Mouse (Mus musculus) stomach, postnatal 0 days (tissue): ENCODE measurements around the gene Sdhaf1. TPM values are rescaled to one million over a fixed set of nuclear protein-coding genes. Genes with fewer than 3 reads are reported as not detected.
A peak's percentile ranks its signal among the peaks of the same experiment; 100 is the strongest.

Experiments
- ATAC-seq: fragments of 200-750 bp; cut with Nextera tagmentation; 2 replicates; pipeline ENCODE4 v1.8.0; 2017; ENCODE audit not compliant: low FRiP score, low TSS enrichment
- DNase-seq: peaks from one replicate; pipeline ENCODE4 v3.0.0-alpha.2; 2016; ENCODE audit warnings: low spot score
- H3K27ac ChIP-seq: fragments of 300-500 bp; sonication (generic); replicated peaks from 2 replicates; pipeline ENCODE4 v1.5.1; 2014; ENCODE audit warnings: mild to moderate bottlenecking, control low read depth
- H3K27me3 ChIP-seq: fragments of 300-500 bp; sonication (generic); 2 replicates; pipeline ENCODE4 v1.6.1; 2014; ENCODE audit warnings: low read length; ENCODE audit not compliant: control insufficient read depth, insufficient read depth
- H3K36me3 ChIP-seq: fragments of 300-500 bp; sonication (generic); 2 replicates; pipeline ENCODE4 v1.6.1; 2014; ENCODE audit warnings: low read length, mixed read lengths; ENCODE audit not compliant: control insufficient read depth, insufficient read depth
- H3K4me1 ChIP-seq: fragments of 300-500 bp; sonication (generic); replicated peaks from 2 replicates; pipeline ENCODE4 v1.6.1; 2014; ENCODE audit warnings: antibody characterized with exemption; ENCODE audit not compliant: control insufficient read depth, insufficient read depth
- H3K4me2 ChIP-seq: fragments of 300-500 bp; sonication (generic); replicated peaks from 2 replicates; pipeline ENCODE4 v1.6.1; 2014; ENCODE audit warnings: low read depth, mild to moderate bottlenecking, control low read depth, moderate library complexity
- H3K4me3 ChIP-seq: fragments of 300-500 bp; sonication (generic); 2 replicates; pipeline ENCODE4 v1.5.1; 2014; ENCODE audit warnings: low read depth, low read length, control low read depth
- H3K9ac ChIP-seq: fragments of 300-500 bp; sonication (generic); 2 replicates; pipeline ENCODE4 v1.6.1; 2014; ENCODE audit warnings: mild to moderate bottlenecking, low read length, control low read depth, mixed read lengths
- H3K9me3 ChIP-seq: fragments of 300-500 bp; sonication (generic); 2 replicates; pipeline ENCODE4 v1.6.1; 2016; ENCODE audit warnings: low read length; ENCODE audit not compliant: control insufficient read depth
- CTCF ChIP-seq: IDR thresholded peaks from 2 replicates; pipeline ENCODE4 v1.5.1; 2016; ENCODE audit warnings: antibody characterized with exemption, low read depth, mild to moderate bottlenecking, moderate library complexity
- EP300 ChIP-seq: optimal IDR thresholded peaks from 2 replicates; pipeline ENCODE3; 2016; ENCODE audit warnings: antibody characterized with exemption
- WGBS: fragments of 180-500 bp; shearing (Covaris S2); extraction: QIAGEN DNeasy Blood & Tissue Kit; methylation state at CpG from one replicate; pipeline ENCODE4 v1.1.7; 2014; 5-methylcytosine and 5-hydroxymethylcytosine counted together
- polyA plus RNA-seq: library from polyadenylated mRNA; unstranded; fragments of >200 nt; fragmentation: Nextera tagmentation; extraction: Ambion mirVana; gene quantifications from 2 replicates; pipeline ENCODE4 v1.2.1, GENCODE M21; 2015

Sdhaf1 gene
- polyA plus RNA-seq, 1 experiment from 2014 or later = 19.1 TPM

- WGBS = 85% methylated on average over 5 of the region's 5 CpGs
- H3K4me3 ChIP-seq = no peak overlapping the region
- no peaks in the 10 kb centered on the region for H3K27me3 ChIP-seq
- no peak for DNase-seq
- no peak for ATAC-seq
- no peak overlapping the region for H3K27ac ChIP-seq
- TF ChIP-seq EP300 = no peak
- TF ChIP-seq CTCF = no peak
- H3K4me2 ChIP-seq = no peak overlapping the region
- no peaks in the 10 kb centered on the region; the same call in 1 of the 2 replicates for H3K4me1 ChIP-seq
- H3K9me3 ChIP-seq = no peaks in the 10 kb centered on the region
- no peaks in the 10 kb centered on the region for H3K36me3 ChIP-seq
- no peak overlapping the region for H3K9ac ChIP-seq
Measured at GRCm38 (mm10) chr7:30324300-30324944, 727 bp upstream of the Sdhaf1 start.

- ATAC-seq = peak; percentile 53; the same call in 1 of the 2 replicates
- Histone ChIP-seq H3K4me1 (no peaks in the 10 kb centered on the region; the same call in 1 of the 2 replicates), H3K27me3 (no peaks in the 10 kb centered on the region), H3K9me3 (no peaks in the 10 kb centered on the region), H3K27ac (peak overlapping the region; percentile 82), H3K4me3 (peak overlapping the region; percentile 62; the same call in 1 of the 2 replicates), H3K9ac (peak overlapping the region; percentile 56; the same call in 1 of the 2 replicates), H3K36me3 (no peaks in the 10 kb centered on the region), H3K4me2 (peak overlapping the region; percentile 87)
- WGBS = 18% methylated on average over 6 of the region's 6 CpGs
- DNase-seq = peak; percentile 43
- TF ChIP-seq EP300 (no peak), CTCF (no peak)
Measured at GRCm38 (mm10) chr7:30322865-30323264, 830 bp downstream of the Sdhaf1 start.

- WGBS = under 1% methylated on average over 20 of the region's 20 CpGs
- TF ChIP-seq CTCF (no peak), EP300 (no peak)
Measured at GRCm38 (mm10) chr7:30322285-30322667, 1.4 kb downstream of the Sdhaf1 start.

DNA sequence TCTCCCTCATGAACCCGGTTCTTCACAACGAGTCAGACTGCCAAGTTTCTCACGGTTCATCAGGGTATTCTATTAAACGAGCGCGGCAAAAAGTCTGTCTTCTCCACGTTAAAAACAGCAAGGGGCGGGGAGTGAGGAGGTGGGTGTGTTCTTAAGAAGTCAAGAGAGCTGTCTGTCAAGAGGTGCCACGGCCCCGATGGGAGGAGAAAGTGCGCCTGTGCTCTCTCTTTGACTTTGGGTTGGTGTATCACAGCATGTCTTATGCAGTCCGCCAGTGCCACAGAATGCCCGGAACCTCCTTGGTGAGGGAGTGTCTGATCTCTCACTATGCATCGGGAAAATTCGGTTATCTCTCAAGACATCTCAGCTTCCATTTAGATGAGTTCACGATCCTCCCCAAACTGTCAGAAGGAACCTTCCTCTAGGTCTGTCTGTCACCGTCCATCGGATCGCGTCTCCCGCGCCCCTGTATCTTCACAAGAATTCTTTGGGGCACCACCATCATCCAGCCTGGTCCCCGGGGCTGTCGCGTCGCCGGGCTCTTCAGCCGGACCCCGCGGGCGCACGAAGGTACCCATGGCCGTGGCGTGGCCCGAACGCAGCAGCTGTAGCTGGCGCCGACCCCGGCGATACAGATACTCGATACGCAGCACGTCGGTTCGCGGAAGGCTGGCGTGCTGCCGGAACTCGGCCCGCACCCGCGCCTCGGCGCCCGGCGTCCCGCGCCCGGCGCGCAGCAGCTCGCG, 2.0 kb downstream of the Sdhaf1 start, which contains the start of gene E130208F15Rik:
Gene E130208F15Rik (plus strand): TSS at position 202 of the 746 bp plus-strand sequence.
- Histone ChIP-seq H3K4me3 (peak within 1 kb of the TSS; percentile 62), H3K4me1 (no peaks in the 10 kb centered on the region; the same call in 1 of the 2 replicates), H3K4me2 (peak within 1 kb of the TSS; percentile 87), H3K9ac (peak within 1 kb of the TSS; percentile 92), H3K27me3 (no peaks in the 10 kb centered on the region), H3K27ac (peak within 1 kb of the TSS; percentile 94), H3K9me3 (no peaks in the 10 kb centered on the region), H3K36me3 (no peaks in the 10 kb centered on the region)
- DNase-seq (peak; percentile 73), ATAC-seq (peak; percentile 55)
- TF ChIP-seq EP300 (no peak), CTCF (no peak)
- WGBS = under 1% methylated on average over 57 of the region's 63 CpGs

More at GRCm38 (mm10) chr7:30322285-30322667, 1.4 kb downstream of the Sdhaf1 start:
- peak overlapping the region; percentile 94 for H3K27ac ChIP-seq
- H3K36me3 ChIP-seq = no peaks in the 10 kb centered on the region
- H3K27me3 ChIP-seq = no peaks in the 10 kb centered on the region
- no peaks in the 10 kb centered on the region; the same call in 1 of the 2 replicates for H3K4me1 ChIP-seq
- DNase-seq (peak; percentile 98), ATAC-seq (peak; percentile 98)
- no peaks in the 10 kb centered on the region for H3K9me3 ChIP-seq
- H3K4me2 ChIP-seq = peak overlapping the region; percentile 87
- H3K9ac ChIP-seq = peak overlapping the region; percentile 92
- H3K4me3 ChIP-seq = peak overlapping the region; percentile 62

GRCm38 (mm10) chr7:30320946-30321345, 2.7 kb downstream of the Sdhaf1 start:
- H3K9ac ChIP-seq = no peak overlapping the region
- no peaks in the 10 kb centered on the region for H3K36me3 ChIP-seq
- H3K4me3 ChIP-seq = no peak overlapping the region
- no peaks in the 10 kb centered on the region for H3K27me3 ChIP-seq
- no peaks in the 10 kb centered on the region for H3K9me3 ChIP-seq
- H3K4me2 ChIP-seq = peak overlapping the region; percentile 87
- no peak for ATAC-seq
- TF ChIP-seq EP300 (no peak), CTCF (no peak)
- WGBS = 79% methylated on average over 2 of the region's 2 CpGs
- H3K4me1 ChIP-seq = no peaks in the 10 kb centered on the region; the same call in 1 of the 2 replicates
- no peak for DNase-seq
- no peak overlapping the region for H3K27ac ChIP-seq
